Mouse (Mus musculus): Measurements from ENCODE around the gene Ddo. TPM values are rescaled to one million over a fixed set of nuclear protein-coding genes. Genes with fewer than 3 reads are reported as not detected.

The Ddo gene
- polyA plus RNA-seq, 1 experiment from 2014 or later: 3.2 TPM

DNA sequence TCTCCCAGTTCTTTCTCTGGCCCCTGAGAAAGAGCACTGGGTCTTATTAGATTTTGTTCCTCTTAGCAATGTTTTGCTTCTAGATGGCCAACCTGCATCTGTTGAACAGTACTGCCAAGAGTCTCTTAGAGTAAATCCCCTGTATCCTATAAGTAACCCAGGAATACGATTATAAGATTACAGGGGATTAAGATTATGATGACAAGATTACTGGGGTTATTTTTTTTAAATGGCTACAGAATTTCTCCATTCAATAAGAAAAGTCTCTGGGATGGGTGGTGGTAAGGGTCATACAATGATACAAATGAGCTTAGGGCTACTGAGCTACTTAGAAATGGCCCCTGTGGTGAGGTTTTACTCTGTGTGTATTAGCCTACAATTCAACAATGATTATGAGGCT, 15.5 kb downstream of the Ddo start:
- no peak overlapping the region for H3K27ac ChIP-seq (ENCODE audit: low read length)
- no peak for ATAC-seq (ENCODE audit: low read depth)
- WGBS: 66% methylated on average over 1 of the region's 1 CpGs

DNA sequence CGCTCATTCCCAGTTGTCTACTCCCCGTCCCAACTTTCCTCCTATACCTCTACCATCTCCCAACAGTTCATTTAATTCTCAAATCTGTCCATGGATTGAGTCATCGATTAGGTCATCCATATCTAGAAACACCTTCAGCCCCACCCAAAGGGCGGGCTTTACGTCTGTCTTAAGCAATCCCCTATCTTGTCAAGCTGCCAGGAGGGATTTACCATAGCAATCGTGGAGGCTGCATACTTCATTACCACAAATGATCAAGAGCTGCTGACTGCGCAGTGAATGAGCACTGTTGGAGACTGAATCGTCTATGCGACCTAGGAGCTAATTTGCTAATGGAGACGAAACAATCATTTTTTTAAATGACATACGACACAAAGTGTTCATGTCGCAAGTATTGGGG, 19.0 kb downstream of the Ddo start:
- 79% methylated on average over 12 of the region's 12 CpGs for WGBS
- Histone ChIP-seq H3K4me1 (replicated peaks; ENCODE audit: control insufficient read depth, insufficient read depth, low read length) (0 out of 2 replicates have a peak, but pooled peaks cover 4% of the 10 kb centered on the region), H3K27ac (ENCODE audit: low read length) (no peak overlapping the region), H3K9ac (ENCODE audit: low read length) (no peak overlapping the region), H3K4me2 (ENCODE audit: low read depth, low read length) (no peak overlapping the region), H3K9me3 (ENCODE audit: control insufficient read depth, low read length) (no peaks in the 10 kb centered on the region), H3K36me3 (ENCODE audit: control insufficient read depth, insufficient read depth, low read length) (no peaks in the 10 kb centered on the region), H3K27me3 (ENCODE audit: control insufficient read depth, insufficient read depth, low read depth, low read length) (no peaks in the 10 kb centered on the region), H3K4me3 (ENCODE audit: low read length) (no peak overlapping the region)
- ATAC-seq (ENCODE audit: low read depth): no peak

More for the DNA sequence above, 15.5 kb downstream of the Ddo start:
- Histone ChIP-seq H3K27me3 (ENCODE audit: control insufficient read depth, insufficient read depth, low read depth, low read length) (no peaks in the 10 kb centered on the region), H3K36me3 (ENCODE audit: control insufficient read depth, insufficient read depth, low read length) (no peaks in the 10 kb centered on the region), H3K9ac (ENCODE audit: low read length) (no peak overlapping the region), H3K9me3 (ENCODE audit: control insufficient read depth, low read length) (no peaks in the 10 kb centered on the region), H3K4me1 (replicated peaks; ENCODE audit: control insufficient read depth, insufficient read depth, low read length) (0 out of 2 replicates have a peak, but pooled peaks cover 4% of the 10 kb centered on the region), H3K4me2 (ENCODE audit: low read depth, low read length) (no peak overlapping the region), H3K4me3 (ENCODE audit: low read length) (no peak overlapping the region)

DNA sequence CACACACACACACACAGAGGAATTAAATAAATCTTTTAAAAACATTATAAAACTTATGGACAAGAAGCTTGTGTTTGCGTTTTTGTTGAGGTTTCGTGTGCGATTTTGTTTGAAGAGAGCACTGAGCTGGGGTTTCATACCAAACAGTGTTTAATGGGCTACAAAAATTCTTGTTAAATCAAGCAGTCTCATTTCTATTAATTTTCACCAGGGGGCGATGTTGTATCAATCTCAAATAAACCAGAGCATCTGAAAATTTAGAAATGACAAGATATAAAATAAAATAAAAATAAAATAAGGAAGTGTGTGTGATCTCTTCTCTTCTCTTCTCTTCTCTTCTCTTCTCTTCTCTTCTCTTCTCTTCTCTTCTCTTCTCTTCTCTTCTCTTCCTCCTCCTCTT, 19.8 kb downstream of the Ddo start:
- Histone ChIP-seq H3K9ac (ENCODE audit: low read length) (no peak overlapping the region), H3K27me3 (ENCODE audit: control insufficient read depth, insufficient read depth, low read depth, low read length) (no peaks in the 10 kb centered on the region), H3K9me3 (ENCODE audit: control insufficient read depth, low read length) (no peaks in the 10 kb centered on the region), H3K36me3 (ENCODE audit: control insufficient read depth, insufficient read depth, low read length) (no peaks in the 10 kb centered on the region), H3K4me3 (ENCODE audit: low read length) (no peak overlapping the region), H3K4me1 (replicated peaks; ENCODE audit: control insufficient read depth, insufficient read depth, low read length) (no peaks in the 10 kb centered on the region), H3K27ac (ENCODE audit: low read length) (no peak overlapping the region), H3K4me2 (ENCODE audit: low read depth, low read length) (no peak overlapping the region)
- ATAC-seq (ENCODE audit: low read depth): no peak
- WGBS: 13% methylated on average over 4 of the region's 4 CpGs

DNA sequence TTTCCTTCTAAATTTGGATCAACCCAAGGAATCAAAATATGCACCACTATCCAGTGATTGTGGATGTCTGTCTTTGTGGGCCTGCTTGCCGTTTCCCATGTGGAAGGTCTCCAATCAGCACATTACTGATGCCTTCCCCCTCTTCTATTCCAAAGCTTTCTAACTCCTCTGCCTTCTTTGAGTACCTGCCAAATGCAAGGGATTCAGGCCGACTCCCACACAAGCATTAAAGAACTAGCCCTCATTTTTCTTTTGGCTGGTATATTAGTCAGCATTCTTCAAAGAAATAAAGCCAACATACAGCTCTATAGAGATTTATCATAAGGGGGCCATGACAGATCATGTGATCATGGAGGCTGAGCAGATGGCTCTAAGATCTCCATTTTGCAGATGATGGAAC, 21.9 kb downstream of the Ddo start:
- 42% methylated on average over 2 of the region's 2 CpGs for WGBS
- no peak for ATAC-seq (ENCODE audit: low read depth)
- Histone ChIP-seq H3K9me3 (ENCODE audit: control insufficient read depth, low read length) (no peaks in the 10 kb centered on the region), H3K9ac (ENCODE audit: low read length) (no peak overlapping the region), H3K4me1 (replicated peaks; ENCODE audit: control insufficient read depth, insufficient read depth, low read length) (no peaks in the 10 kb centered on the region), H3K27ac (ENCODE audit: low read length) (no peak overlapping the region), H3K4me3 (ENCODE audit: low read length) (no peak overlapping the region), H3K27me3 (ENCODE audit: control insufficient read depth, insufficient read depth, low read depth, low read length) (no peaks in the 10 kb centered on the region), H3K4me2 (ENCODE audit: low read depth, low read length) (no peak overlapping the region), H3K36me3 (ENCODE audit: control insufficient read depth, insufficient read depth, low read length) (no peaks in the 10 kb centered on the region)

DNA sequence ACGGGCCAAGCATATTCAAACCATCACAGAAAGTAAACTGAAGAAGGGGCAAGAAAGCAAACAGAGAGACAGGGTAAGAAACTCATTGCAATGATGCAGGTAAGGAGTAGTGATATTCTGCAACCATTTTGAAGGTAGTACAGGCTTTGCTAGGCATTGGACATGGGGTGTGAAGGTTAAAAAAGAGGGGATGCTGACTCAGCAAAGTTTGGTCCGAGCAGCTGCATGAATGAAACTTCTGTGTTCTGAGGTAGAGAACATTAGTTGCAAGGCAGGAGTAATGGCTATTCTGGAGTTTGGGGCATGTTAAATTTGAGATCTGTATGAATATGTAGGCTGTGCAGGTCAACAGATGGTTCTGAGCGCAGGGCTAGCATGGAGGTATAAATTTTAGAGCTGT, 35.5 kb downstream of the Ddo start:
- ATAC-seq (ENCODE audit: low read depth): no peak
- no peaks in the 10 kb centered on the region for H3K27me3 ChIP-seq (ENCODE audit: control insufficient read depth, insufficient read depth, low read depth, low read length)
- H3K9ac ChIP-seq (ENCODE audit: low read length): no peak overlapping the region
- H3K27ac ChIP-seq (ENCODE audit: low read length): no peak overlapping the region
- H3K36me3 ChIP-seq (ENCODE audit: control insufficient read depth, insufficient read depth, low read length): no peaks in the 10 kb centered on the region
- no peaks in the 10 kb centered on the region for H3K9me3 ChIP-seq (ENCODE audit: control insufficient read depth, low read length)
- WGBS: 68% methylated on average over 3 of the region's 3 CpGs
- no peaks in the 10 kb centered on the region for H3K4me1 ChIP-seq (replicated peaks; ENCODE audit: control insufficient read depth, insufficient read depth, low read length)
- no peak overlapping the region for H3K4me2 ChIP-seq (ENCODE audit: low read depth, low read length)
- H3K4me3 ChIP-seq (ENCODE audit: low read length): no peak overlapping the region

DNA sequence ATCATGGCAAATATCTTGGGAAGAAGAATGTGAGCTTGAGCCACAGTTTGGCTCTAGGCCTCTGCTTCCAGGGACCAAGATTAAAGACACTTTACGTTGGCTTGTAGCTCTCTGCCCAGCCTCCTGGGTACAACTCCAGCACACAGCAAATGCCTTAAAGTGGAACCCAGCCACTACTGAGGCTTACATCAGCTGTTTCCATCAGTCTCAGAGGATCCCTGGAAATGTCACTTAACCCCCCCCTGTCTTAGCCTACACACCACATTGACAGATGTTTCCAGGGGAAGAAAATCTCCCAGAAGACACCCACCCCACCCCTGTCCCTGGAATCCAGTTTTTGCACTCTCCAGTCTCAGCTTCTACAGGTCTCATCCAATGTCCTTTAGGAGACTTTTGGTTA, 37.1 kb downstream of the Ddo start:
- H3K27me3 ChIP-seq (ENCODE audit: control insufficient read depth, insufficient read depth, low read depth, low read length): no peaks in the 10 kb centered on the region
- ATAC-seq (ENCODE audit: low read depth): no peak
- H3K27ac ChIP-seq (ENCODE audit: low read length): no peak overlapping the region
- WGBS: 83% methylated on average over 1 of the region's 1 CpGs
- no peaks in the 10 kb centered on the region for H3K36me3 ChIP-seq (ENCODE audit: control insufficient read depth, insufficient read depth, low read length)
- H3K4me1 ChIP-seq (replicated peaks; ENCODE audit: control insufficient read depth, insufficient read depth, low read length): no peaks in the 10 kb centered on the region
- no peak overlapping the region for H3K4me2 ChIP-seq (ENCODE audit: low read depth, low read length)
- H3K9ac ChIP-seq (ENCODE audit: low read length): no peak overlapping the region
- H3K9me3 ChIP-seq (ENCODE audit: control insufficient read depth, low read length): no peaks in the 10 kb centered on the region
- no peak overlapping the region for H3K4me3 ChIP-seq (ENCODE audit: low read length)

DNA sequence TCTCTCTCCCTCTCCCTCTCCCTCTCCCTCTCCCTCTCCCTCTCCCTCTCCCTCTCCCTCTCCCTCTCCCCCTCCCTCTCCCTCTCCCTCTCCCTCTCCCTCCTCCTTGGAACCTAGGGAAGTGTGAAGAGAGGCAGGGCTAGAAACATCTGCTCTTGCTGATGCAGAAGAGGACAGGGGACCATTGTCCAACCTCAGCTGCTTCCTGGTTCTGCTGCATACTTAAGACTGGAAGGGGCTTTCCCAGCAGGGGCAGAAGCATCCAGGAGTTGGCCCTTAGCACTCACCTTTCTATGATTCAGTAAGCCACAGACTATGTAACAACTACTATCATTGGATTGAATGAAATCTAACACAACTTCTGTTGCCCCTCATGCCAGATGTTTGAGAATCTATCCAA, 38.8 kb downstream of the Ddo start:
- no peak for ATAC-seq (ENCODE audit: low read depth)
- no peaks in the 10 kb centered on the region for H3K4me1 ChIP-seq (replicated peaks; ENCODE audit: control insufficient read depth, insufficient read depth, low read length)
- H3K27me3 ChIP-seq (ENCODE audit: control insufficient read depth, insufficient read depth, low read depth, low read length): no peaks in the 10 kb centered on the region
- H3K27ac ChIP-seq (ENCODE audit: low read length): no peak overlapping the region
- no peak overlapping the region for H3K4me3 ChIP-seq (ENCODE audit: low read length)
- H3K36me3 ChIP-seq (ENCODE audit: control insufficient read depth, insufficient read depth, low read length): no peaks in the 10 kb centered on the region
- H3K4me2 ChIP-seq (ENCODE audit: low read depth, low read length): no peak overlapping the region
- no peak overlapping the region for H3K9ac ChIP-seq (ENCODE audit: low read length)
- H3K9me3 ChIP-seq (ENCODE audit: control insufficient read depth, low read length): no peaks in the 10 kb centered on the region

DNA sequence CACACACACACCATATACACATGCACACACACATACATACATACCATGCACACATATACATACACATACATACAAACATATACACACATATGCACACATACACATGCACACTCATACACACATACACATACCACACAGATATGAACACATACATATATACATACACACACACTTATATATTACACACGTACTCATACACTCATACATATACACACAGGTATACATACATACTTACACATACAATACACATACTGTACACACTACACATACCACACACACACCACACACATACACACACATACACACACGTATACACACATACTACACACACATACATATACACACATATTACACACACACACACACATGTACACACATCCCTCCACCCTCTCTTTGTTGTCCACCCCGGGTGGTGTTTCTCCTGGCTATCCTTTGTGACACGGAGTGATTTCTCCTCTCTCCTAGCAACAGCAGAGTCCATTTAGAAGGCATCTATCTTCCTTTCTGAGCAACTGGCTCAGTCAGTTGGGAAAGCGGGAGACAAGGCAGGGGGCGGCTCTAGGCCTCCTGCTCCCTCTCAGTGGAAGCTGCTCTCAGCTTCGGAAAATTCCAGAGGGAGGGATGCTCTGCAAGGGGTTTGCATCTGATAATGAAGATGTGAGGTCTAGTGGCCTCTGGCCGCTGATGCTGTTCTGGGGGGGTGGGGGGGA, 42.9 kb downstream of the Ddo start:
- H3K4me1 ChIP-seq (replicated peaks; ENCODE audit: control insufficient read depth, insufficient read depth, low read length): no peaks in the 10 kb centered on the region; the same call in 1 of the 2 replicates
- H3K4me2 ChIP-seq (ENCODE audit: low read depth, low read length): no peak overlapping the region
- no peaks in the 10 kb centered on the region for H3K9me3 ChIP-seq (ENCODE audit: control insufficient read depth, low read length)
- no peak overlapping the region for H3K4me3 ChIP-seq (ENCODE audit: low read length)
- no peak for ATAC-seq (ENCODE audit: low read depth)
- WGBS: 57% methylated on average over 8 of the region's 8 CpGs
- no peaks in the 10 kb centered on the region for H3K27me3 ChIP-seq (ENCODE audit: control insufficient read depth, insufficient read depth, low read depth, low read length)
- H3K36me3 ChIP-seq (ENCODE audit: control insufficient read depth, insufficient read depth, low read length): no peaks in the 10 kb centered on the region
- H3K9ac ChIP-seq (ENCODE audit: low read length): no peak overlapping the region
- H3K27ac ChIP-seq (ENCODE audit: low read length): no peak overlapping the region

DNA sequence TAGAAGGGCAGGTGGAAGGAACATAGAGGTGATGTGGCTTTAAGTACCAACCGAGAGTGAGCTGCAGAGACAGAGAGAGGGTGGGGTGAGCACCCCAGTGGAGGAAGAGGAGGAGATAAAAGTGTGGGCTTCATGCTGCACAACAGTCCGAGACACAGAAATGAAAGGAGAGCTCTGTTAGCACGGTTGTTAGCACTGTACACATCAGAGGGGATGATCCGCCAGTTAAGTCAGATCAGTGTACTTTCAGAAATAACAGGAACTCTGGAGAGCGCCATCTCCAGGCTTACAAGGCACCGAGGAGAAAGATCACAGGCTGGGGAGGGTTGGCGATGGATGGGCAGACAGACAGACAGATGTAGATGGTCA, 43.5 kb downstream of the Ddo start:
- Histone ChIP-seq H3K27ac (ENCODE audit: low read length) (no peak overlapping the region), H3K4me1 (replicated peaks; ENCODE audit: control insufficient read depth, insufficient read depth, low read length) (no peaks in the 10 kb centered on the region; the same call in 1 of the 2 replicates), H3K36me3 (ENCODE audit: control insufficient read depth, insufficient read depth, low read length) (no peaks in the 10 kb centered on the region), H3K27me3 (ENCODE audit: control insufficient read depth, insufficient read depth, low read depth, low read length) (no peaks in the 10 kb centered on the region), H3K9ac (ENCODE audit: low read length) (no peak overlapping the region), H3K9me3 (ENCODE audit: control insufficient read depth, low read length) (no peaks in the 10 kb centered on the region), H3K4me2 (ENCODE audit: low read depth, low read length) (no peak overlapping the region), H3K4me3 (ENCODE audit: low read length) (no peak overlapping the region)
- 48% methylated on average over 7 of the region's 7 CpGs for whole genome bisulfite sequencing
- ATAC-seq (ENCODE audit: low read depth): no peak

DNA sequence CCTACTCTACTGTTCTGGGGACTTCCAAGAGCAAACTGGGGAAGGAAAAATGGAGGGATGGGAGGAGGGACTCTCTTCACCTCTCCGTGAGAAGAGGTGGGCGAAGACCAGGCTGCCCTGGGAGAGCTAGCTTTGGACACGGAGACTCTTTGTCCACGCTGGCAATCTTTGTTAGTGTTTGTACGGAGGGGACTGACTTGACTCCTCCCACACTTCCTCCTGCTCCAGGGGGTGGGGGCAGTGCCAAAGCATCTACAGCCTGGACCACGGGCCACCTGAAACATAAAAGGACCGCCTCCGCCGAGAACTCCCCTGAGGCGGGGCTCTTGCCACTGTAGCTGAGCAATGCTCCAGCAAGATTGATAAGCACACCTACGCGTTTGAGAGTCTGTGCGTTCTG, 44.3 kb downstream of the Ddo start:
- ATAC-seq (ENCODE audit: low read depth): peak; percentile 66
- H3K36me3 ChIP-seq (ENCODE audit: control insufficient read depth, insufficient read depth, low read length): no peaks in the 10 kb centered on the region
- H3K4me3 ChIP-seq (ENCODE audit: low read length): peak overlapping the region; percentile 36
- peak overlapping the region; percentile 56 for H3K4me2 ChIP-seq (ENCODE audit: low read depth, low read length)
- H3K27ac ChIP-seq (ENCODE audit: low read length): no peak overlapping the region
- H3K9ac ChIP-seq (ENCODE audit: low read length): peak overlapping the region; percentile 40; the same call in 1 of the 2 replicates
- no peaks in the 10 kb centered on the region; the same call in 1 of the 2 replicates for H3K4me1 ChIP-seq (replicated peaks; ENCODE audit: control insufficient read depth, insufficient read depth, low read length)
- no peaks in the 10 kb centered on the region for H3K27me3 ChIP-seq (ENCODE audit: control insufficient read depth, insufficient read depth, low read depth, low read length)
- WGBS: 5% methylated on average over 13 of the region's 13 CpGs
- H3K9me3 ChIP-seq (ENCODE audit: control insufficient read depth, low read length): no peaks in the 10 kb centered on the region
